ENCODE assay signal across 15 mouse cellular contexts in the genomic region with DNA sequence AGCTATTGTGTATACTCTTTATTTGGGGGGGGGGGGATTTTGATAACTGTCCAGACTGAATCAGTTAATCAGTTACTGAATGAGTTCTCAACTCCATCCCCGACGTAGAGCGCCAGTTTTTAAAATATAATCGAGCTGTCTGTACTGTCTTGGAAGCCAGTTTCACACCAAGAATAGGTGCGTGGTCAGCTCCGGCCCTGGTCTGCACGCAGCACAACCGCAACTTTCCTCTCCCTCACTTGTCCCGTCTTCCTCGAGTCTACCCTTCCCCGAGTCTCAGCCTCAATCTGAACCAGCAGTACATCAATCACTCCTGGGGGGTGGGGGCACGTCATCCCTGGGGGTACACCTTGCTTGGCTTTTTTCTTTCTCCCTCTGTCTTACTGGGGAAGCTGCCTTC. TPM values are rescaled to one million over a fixed set of nuclear protein-coding genes. Genes with fewer than 3 reads are reported as not detected.
DNase-seq lines count a peak whose midpoint lies in the region; ATAC-seq and TF ChIP-seq lines count a peak whose summit lies in the region.
"Had no signal": no experiment of that assay in that cellular context is flagged by ENCODE, and none has a peak within 500 bp of the region (broad histone marks: within the 10 kb centered on the region; RNA-seq: fewer than 3 reads in every experiment).

No protein-coding gene starts in this region.

- H3K36me3 ChIP-seq in forebrain, embryonic 11.5 days (ENCODE audit: control insufficient read depth, insufficient read depth, low read length), result no peaks in the 10 kb centered on the region
- peaks cover 18% of the 10 kb centered on the region for H3K36me3 ChIP-seq in forebrain, embryonic 10.5 days (replicated peaks)
- peaks cover 13% of the 10 kb centered on the region; the same call in 1 of the 2 replicates for H3K36me3 ChIP-seq in hindbrain, embryonic 10.5 days
- no peaks in the 10 kb centered on the region for H3K36me3 ChIP-seq in midbrain, embryonic 13.5 days

- H3K9ac ChIP-seq in forebrain, embryonic 11.5 days (ENCODE audit: low read length), result no peak overlapping the region
- no peak overlapping the region for H3K9ac ChIP-seq in midbrain, embryonic 13.5 days (replicated peaks)
- H3K9ac ChIP-seq: embryonic facial prominence, embryonic 12.5 days had no signal

- TF ChIP-seq CTCF in brain, embryonic 14.5 days (IDR thresholded peaks at IDR 0.05; ENCODE audit: borderline replicate concordance, extremely low read depth, insufficient read depth, insufficient read length), result no peak

- peak; percentile 37 for ATAC-seq in forebrain, embryonic 11.5 days (replicated peaks; ENCODE audit: low FRiP score)
- peak; percentile 60; the same call in 1 of the 2 replicates for ATAC-seq in midbrain, embryonic 13.5 days

- no peak overlapping the region for H3K27ac ChIP-seq in forebrain, embryonic 11.5 days (ENCODE audit: low read depth, low read length)
- H3K27ac ChIP-seq in forebrain, embryonic 10.5 days, result no peak overlapping the region
- H3K27ac ChIP-seq in hindbrain, embryonic 10.5 days, result no peak overlapping the region
- H3K27ac ChIP-seq in midbrain, embryonic 13.5 days, result no peak overlapping the region
- H3K27ac ChIP-seq: embryonic facial prominence, embryonic 12.5 days; heart, embryonic 10.5 days had no signal

- H3K4me3 ChIP-seq in forebrain, embryonic 11.5 days (ENCODE audit: low read depth, low read length), result no peak overlapping the region
- no peak overlapping the region for H3K4me3 ChIP-seq in forebrain, embryonic 10.5 days
- 0 out of 2 replicates have a peak overlapping the region, but pooled peaks have one; percentile 29 for H3K4me3 ChIP-seq in hindbrain, embryonic 10.5 days
- 0 out of 2 replicates have a peak overlapping the region, but pooled peaks have one; percentile 18 for H3K4me3 ChIP-seq in midbrain, embryonic 13.5 days (replicated peaks)
- H3K4me3 ChIP-seq: embryonic facial prominence, embryonic 12.5 days; heart, embryonic 10.5 days had no signal

- no peaks in the 10 kb centered on the region for H3K9me3 ChIP-seq in forebrain, embryonic 11.5 days (ENCODE audit: control insufficient read depth, low read length)
- no peaks in the 10 kb centered on the region for H3K9me3 ChIP-seq in forebrain, embryonic 10.5 days
- H3K9me3 ChIP-seq in hindbrain, embryonic 10.5 days, result no peaks in the 10 kb centered on the region
- no peaks in the 10 kb centered on the region for H3K9me3 ChIP-seq in midbrain, embryonic 13.5 days
- H3K9me3 ChIP-seq: embryonic facial prominence, embryonic 12.5 days; heart, embryonic 10.5 days had no signal

- WGBS in forebrain, embryonic 11.5 days, result 40% methylated on average over 12 of the region's 12 CpGs
- 42% methylated on average over 12 of the region's 12 CpGs for WGBS in forebrain, embryonic 10.5 days
- 48% methylated on average over 12 of the region's 12 CpGs for WGBS in hindbrain, embryonic 10.5 days
- 41% methylated on average over 12 of the region's 12 CpGs for WGBS in midbrain, embryonic 13.5 days

- TF ChIP-seq POLR2A in brain, embryonic 14.5 days (IDR thresholded peaks at IDR 0.05; ENCODE audit: borderline replicate concordance, extremely low read depth, insufficient read depth, insufficient read length, poor library complexity, severe bottlenecking), result no peak

- peaks cover 39% of the 10 kb centered on the region for H3K27me3 ChIP-seq in forebrain, embryonic 11.5 days (ENCODE audit: control insufficient read depth, insufficient read depth, low read length)
- peaks cover 91% of the 10 kb centered on the region for H3K27me3 ChIP-seq in forebrain, embryonic 10.5 days (ENCODE audit: poor library complexity, severe bottlenecking)
- H3K27me3 ChIP-seq in hindbrain, embryonic 10.5 days (ENCODE audit: insufficient read depth, poor library complexity, severe bottlenecking), result peaks cover 90% of the 10 kb centered on the region
- peaks cover 83% of the 10 kb centered on the region for H3K27me3 ChIP-seq in midbrain, embryonic 13.5 days
- H3K27me3 ChIP-seq: CH12.LX; embryonic facial prominence, embryonic 12.5 days had no signal

- peaks cover 7% of the 10 kb centered on the region; the same call in 1 of the 2 replicates for H3K4me1 ChIP-seq in forebrain, embryonic 11.5 days (replicated peaks; ENCODE audit: control insufficient read depth, insufficient read depth, low read length)
- H3K4me1 ChIP-seq in forebrain, embryonic 10.5 days, result peaks cover 39% of the 10 kb centered on the region
- peaks cover 39% of the 10 kb centered on the region for H3K4me1 ChIP-seq in hindbrain, embryonic 10.5 days (replicated peaks)
- peaks cover 22% of the 10 kb centered on the region for H3K4me1 ChIP-seq in midbrain, embryonic 13.5 days (replicated peaks)

- peak overlapping the region; percentile 12; the same call in 1 of the 2 replicates for H3K4me2 ChIP-seq in forebrain, embryonic 11.5 days (ENCODE audit: low read depth, low read length, severe bottlenecking)
- H3K4me2 ChIP-seq in midbrain, embryonic 13.5 days (replicated peaks), result peak overlapping the region; percentile 43
- H3K4me2 ChIP-seq: embryonic facial prominence, embryonic 12.5 days had no signal

- DNase-seq in forebrain, embryonic 11.5 days (ENCODE audit: low spot score), result no peak
- DNase-seq in forebrain, embryonic 10.5 days (ENCODE audit: extremely low spot score, low spot score), result no peak
- DNase-seq in brain, embryonic 14.5 days (ENCODE audit: low read depth), result peak; percentile 21
- no peak for DNase-seq in hindbrain, embryonic 10.5 days (ENCODE audit: low spot score)
- no peak for DNase-seq in left cerebral cortex, adult 9 months (ENCODE audit: low spot score in 2 of 2)
- no peak for DNase-seq in ovary, adult 18-20 months (ENCODE audit: low spot score)
- no peak for DNase-seq in spleen, adult 12 weeks (ENCODE audit: low spot score)
- DNase-seq: gastrocnemius, postnatal 14 days; heart, postnatal 4 days; kidney, adult 11 months; kidney, postnatal 10 days had no signal

RNA-seq across cellular contexts. Expression of a gene that starts 8.4 kb away (rescaled TPM):
- polyA plus RNA-seq in forebrain, embryonic 11.5 days (2014; fragmentation: Nextera tagmentation; extraction: Ambion mirVana), result 12.5 and 12.8 TPM in 2 replicates
- 14.7 and 15.4 TPM in 2 replicates for polyA plus RNA-seq in forebrain, embryonic 10.5 days (2016; fragmentation: Nextera tagmentation; extraction: Ambion mirVana)
- 3.6 and 4.4 TPM in 2 replicates for polyA plus RNA-seq in brain, embryonic 14.5 days (2012; rRNA removed)
- polyA plus RNA-seq in hindbrain, embryonic 10.5 days (2016; fragmentation: Nextera tagmentation; extraction: Ambion mirVana), result 9.7 and 15.7 TPM in 2 replicates
- polyA plus RNA-seq in midbrain, embryonic 13.5 days (2015; fragmentation: Nextera tagmentation; extraction: Ambion mirVana), result 6.8 and 7.3 TPM in 2 replicates

Comparison
In these comparisons a context has a peak if more than half of its experiments do, and no peak if none do; other contexts are left out.
1. H3K4me3 ChIP-seq: peak in hindbrain, embryonic 10.5 days (single experiment) and midbrain, embryonic 13.5 days (single experiment); none in forebrain, embryonic 11.5 days (single experiment) and forebrain, embryonic 10.5 days (single experiment).